28 mouse cellular contexts compared by ENCODE assay signal in genomic region chr4:154793499-154793898, GRCm38 (mm10). TPM values are rescaled to one million over a fixed set of nuclear protein-coding genes. Genes with fewer than 3 reads are reported as not detected.
"Had no signal": no experiment of that assay in that cellular context is flagged by ENCODE, and none has a peak within 500 bp of the region (broad histone marks: within the 10 kb centered on the region; RNA-seq: fewer than 3 reads in every experiment).

No protein-coding gene starts in this region.

- H3K4me1 ChIP-seq: liver, embryonic 12.5 days; liver, embryonic 15.5 days had no signal

- ATAC-seq: intestine, postnatal 0 days; liver, embryonic 12.5 days; midbrain, embryonic 13.5 days; midbrain, embryonic 16.5 days had no signal

- H3K4me3 ChIP-seq: kidney, embryonic 15.5 days; limb, embryonic 13.5 days; liver, embryonic 12.5 days; liver, embryonic 15.5 days; lung, embryonic 15.5 days; midbrain, embryonic 13.5 days; myocyte; neural tube, embryonic 13.5 days had no signal

- H3K27me3 ChIP-seq: lung, embryonic 15.5 days had no signal

- H3K9ac ChIP-seq: kidney, embryonic 15.5 days; limb, embryonic 13.5 days; liver, embryonic 12.5 days; liver, embryonic 15.5 days; lung, embryonic 15.5 days; midbrain, embryonic 13.5 days; neural tube, embryonic 13.5 days had no signal

- H3K9me3 ChIP-seq: kidney, embryonic 15.5 days; limb, embryonic 13.5 days; liver, embryonic 12.5 days; liver, embryonic 15.5 days; lung, embryonic 15.5 days; midbrain, embryonic 13.5 days; neural tube, embryonic 13.5 days had no signal

- DNase-seq: kidney, adult 8-10 months; kidney, postnatal 10 days; kidney, postnatal 36 days; left cerebral cortex, postnatal 4 days; liver; lung, adult 18-20 months; lung, postnatal 14 days; lung, postnatal 4 days; retina, postnatal 1 day; right cerebral cortex, postnatal 25 days; spleen, adult 18-20 months; thymus, adult 2 months; thymus, postnatal 14 days; thymus, postnatal 4 days had no signal

- H3K27ac ChIP-seq: kidney, embryonic 15.5 days; limb, embryonic 13.5 days; liver, embryonic 12.5 days; liver, embryonic 15.5 days; lung, embryonic 15.5 days; midbrain, embryonic 13.5 days; neural tube, embryonic 13.5 days had no signal

- H3K36me3 ChIP-seq: kidney, embryonic 15.5 days; limb, embryonic 13.5 days; liver, embryonic 12.5 days; liver, embryonic 15.5 days; lung, embryonic 15.5 days; midbrain, embryonic 13.5 days; neural tube, embryonic 13.5 days had no signal

- H3K4me2 ChIP-seq: kidney, embryonic 15.5 days; limb, embryonic 13.5 days; liver, embryonic 12.5 days; liver, embryonic 15.5 days; lung, embryonic 15.5 days; midbrain, embryonic 13.5 days; neural tube, embryonic 13.5 days had no signal

RNA-seq across cellular contexts. Expression of gene Ttc34, which starts 43.8 kb away (rescaled TPM):
- total RNA-seq: megakaryocyte progenitor cell, adult 5-6 weeks; megakaryocyte-erythroid progenitor cell, adult 5-6 weeks; monocyte, adult 5-6 weeks; neutrophil, adult 5-6 weeks had no signal
- polyA plus RNA-seq: intestine, postnatal 0 days; liver, embryonic 12.5 days; liver, embryonic 15.5 days; myocyte had no signal
